Mouse (Mus musculus) bone marrow macrophage, adult 2 months (primary cell): Measurements from ENCODE around the gene Rsph10b.

ENCODE experiments used
- CTCF ChIP-seq: IDR thresholded peaks from 2 replicates; pipeline ENCODE4 v1.5.1; 2012; ENCODE audit warnings: low read depth, mild to moderate bottlenecking, low read length, moderate library complexity
- POLR2A ChIP-seq: IDR thresholded peaks from 2 replicates; pipeline ENCODE4 v1.6.1; 2012; ENCODE audit warnings: mild to moderate bottlenecking, low read depth, low read length, borderline replicate concordance

GRCm38 (mm10) chr5:144015845-144016244, 83.0 kb downstream of the Rsph10b start:
- TF ChIP-seq CTCF (no peak), POLR2A (no peak)
